Mouse (Mus musculus) embryonic facial prominence, embryonic 13.5 days (tissue): Measurements from ENCODE around the gene Prmt1. TPM values are rescaled to one million over a fixed set of nuclear protein-coding genes. Genes with fewer than 3 reads are reported as not detected.
A peak's percentile ranks its signal among the peaks of the same experiment; 100 is the strongest.

Experiments used
- ATAC-seq: fragments of 200-750 bp; cut with Nextera tagmentation; 2 replicates; pipeline ENCODE4 v1.8.0; 2017; ENCODE audit warnings: low read depth; ENCODE audit not compliant: insufficient number of reproducible peaks, insufficient read depth, low FRiP score, low TSS enrichment
- H3K27ac ChIP-seq: fragments of 300-500 bp; sonication (generic); 2 replicates; pipeline ENCODE4 v1.5.1; 2015; ENCODE audit warnings: moderate library complexity, mild to moderate bottlenecking, inconsistent platforms
- H3K27me3 ChIP-seq: fragments of 300-500 bp; sonication (generic); 2 replicates; pipeline ENCODE4 v1.6.1; 2015; ENCODE audit warnings: mild to moderate bottlenecking, inconsistent platforms
- H3K36me3 ChIP-seq: fragments of 300-500 bp; sonication (generic); 2 replicates; pipeline ENCODE4 v1.6.1; 2015; ENCODE audit warnings: mild to moderate bottlenecking, inconsistent platforms
- H3K4me1 ChIP-seq: fragments of 300-500 bp; sonication (generic); 2 replicates; pipeline ENCODE4 v1.6.1; 2015; ENCODE audit warnings: inconsistent platforms
- H3K4me2 ChIP-seq: fragments of 300-500 bp; sonication (generic); 2 replicates; pipeline ENCODE4 v1.6.1; 2015; ENCODE audit warnings: moderate library complexity, mild to moderate bottlenecking, inconsistent platforms
- H3K4me3 ChIP-seq: fragments of 300-500 bp; sonication (generic); 2 replicates; pipeline ENCODE4 v1.5.1; 2015; ENCODE audit warnings: mild to moderate bottlenecking, inconsistent platforms
- H3K9ac ChIP-seq: fragments of 300-500 bp; sonication (generic); 2 replicates; pipeline ENCODE4 v1.6.1; 2015; ENCODE audit warnings: mild to moderate bottlenecking, inconsistent platforms
- H3K9me3 ChIP-seq: fragments of 300-500 bp; sonication (generic); 2 replicates; pipeline ENCODE4 v1.6.1; 2016; ENCODE audit warnings: inconsistent platforms
- WGBS: fragments of 180-500 bp; shearing (Covaris S2); methylation state at CpG from one replicate; pipeline ENCODE4 v1.1.7; 2015; ENCODE audit warnings: mixed read lengths; 5-methylcytosine and 5-hydroxymethylcytosine counted together
- polyA plus RNA-seq: library from polyadenylated mRNA; unstranded; fragments of >200 nt; fragmentation: Nextera tagmentation; extraction: Ambion mirVana; gene quantifications from 2 replicates; pipeline ENCODE4 v1.2.1, GENCODE M21; 2015

Prmt1 gene
- polyA plus RNA-seq, 1 experiment from 2014 or later = 684 TPM

DNA sequence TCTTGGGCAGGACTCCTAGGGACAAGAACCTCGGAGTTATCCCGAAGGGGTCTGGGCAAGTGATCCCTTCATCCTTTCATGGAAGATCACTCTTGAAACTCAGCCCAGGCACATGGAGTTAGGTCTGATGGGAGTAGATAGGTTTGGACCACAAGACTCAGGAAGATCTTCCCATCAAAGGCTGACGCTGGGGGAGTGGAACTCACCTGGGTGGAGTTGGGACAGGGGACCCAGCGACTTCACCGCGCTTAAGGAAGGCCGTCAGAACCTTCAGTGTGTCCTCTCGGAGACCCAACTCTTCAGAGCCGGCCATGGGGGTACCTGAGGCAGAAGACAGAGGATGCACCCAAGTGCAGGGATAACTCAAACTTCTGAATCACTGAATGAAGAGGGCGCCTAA, 10.3 kb upstream of the Prmt1 start:
- H3K36me3 ChIP-seq = peaks cover 66% of the 10 kb centered on the region
- H3K9me3 ChIP-seq = no peaks in the 10 kb centered on the region
- H3K27me3 ChIP-seq = no peaks in the 10 kb centered on the region
- no peak for ATAC-seq
- WGBS = 15% methylated on average over 10 of the region's 10 CpGs
- peak overlapping the region; percentile 95 for H3K4me2 ChIP-seq
- H3K27ac ChIP-seq = peak overlapping the region; percentile 89
- H3K4me1 ChIP-seq = peaks cover 27% of the 10 kb centered on the region
- peak overlapping the region; percentile 73 for H3K4me3 ChIP-seq
- peak overlapping the region; percentile 92 for H3K9ac ChIP-seq

- under 1% methylated on average over 29 of the region's 29 CpGs for WGBS
- H3K9ac ChIP-seq = peak overlapping the region; percentile 89
- peaks cover 33% of the 10 kb centered on the region for H3K4me1 ChIP-seq
- H3K27me3 ChIP-seq = no peaks in the 10 kb centered on the region
- peak overlapping the region; percentile 97 for H3K4me3 ChIP-seq
- peak overlapping the region; percentile 96 for H3K27ac ChIP-seq
- peak overlapping the region; percentile 67 for H3K4me2 ChIP-seq
- ATAC-seq = no peak
- peaks cover 41% of the 10 kb centered on the region for H3K36me3 ChIP-seq
- H3K9me3 ChIP-seq = no peaks in the 10 kb centered on the region
These were observed 731 bp upstream of the Prmt1 start for GRCm38 (mm10) chr7:44986879-44987718.

GRCm38 (mm10) chr7:44985595-44986191, 675 bp downstream of the Prmt1 start:
- no peaks in the 10 kb centered on the region for H3K27me3 ChIP-seq
- peak overlapping the region; percentile 67 for H3K4me2 ChIP-seq
- peak overlapping the region; percentile 97 for H3K4me3 ChIP-seq
- peak; percentile 5; the same call in 1 of the 2 replicates for ATAC-seq
- H3K4me1 ChIP-seq = peaks cover 33% of the 10 kb centered on the region
- H3K27ac ChIP-seq = peak overlapping the region; percentile 95
- peak overlapping the region; percentile 99 for H3K9ac ChIP-seq
- H3K9me3 ChIP-seq = no peaks in the 10 kb centered on the region
- H3K36me3 ChIP-seq = peaks cover 43% of the 10 kb centered on the region
- under 1% methylated on average over 44 of the region's 45 CpGs for WGBS

GRCm38 (mm10) chr7:44984833-44985164, 1.6 kb downstream of the Prmt1 start:
- Histone ChIP-seq H3K4me3 (peak overlapping the region; percentile 97), H3K4me1 (peaks cover 33% of the 10 kb centered on the region), H3K27ac (no peak overlapping the region), H3K27me3 (no peaks in the 10 kb centered on the region), H3K9me3 (no peaks in the 10 kb centered on the region), H3K36me3 (peaks cover 43% of the 10 kb centered on the region), H3K9ac (peak overlapping the region; percentile 99; the same call in 1 of the 2 replicates), H3K4me2 (peak overlapping the region; percentile 67)
- no peak for ATAC-seq
- 39% methylated on average over 3 of the region's 3 CpGs for WGBS

DNA sequence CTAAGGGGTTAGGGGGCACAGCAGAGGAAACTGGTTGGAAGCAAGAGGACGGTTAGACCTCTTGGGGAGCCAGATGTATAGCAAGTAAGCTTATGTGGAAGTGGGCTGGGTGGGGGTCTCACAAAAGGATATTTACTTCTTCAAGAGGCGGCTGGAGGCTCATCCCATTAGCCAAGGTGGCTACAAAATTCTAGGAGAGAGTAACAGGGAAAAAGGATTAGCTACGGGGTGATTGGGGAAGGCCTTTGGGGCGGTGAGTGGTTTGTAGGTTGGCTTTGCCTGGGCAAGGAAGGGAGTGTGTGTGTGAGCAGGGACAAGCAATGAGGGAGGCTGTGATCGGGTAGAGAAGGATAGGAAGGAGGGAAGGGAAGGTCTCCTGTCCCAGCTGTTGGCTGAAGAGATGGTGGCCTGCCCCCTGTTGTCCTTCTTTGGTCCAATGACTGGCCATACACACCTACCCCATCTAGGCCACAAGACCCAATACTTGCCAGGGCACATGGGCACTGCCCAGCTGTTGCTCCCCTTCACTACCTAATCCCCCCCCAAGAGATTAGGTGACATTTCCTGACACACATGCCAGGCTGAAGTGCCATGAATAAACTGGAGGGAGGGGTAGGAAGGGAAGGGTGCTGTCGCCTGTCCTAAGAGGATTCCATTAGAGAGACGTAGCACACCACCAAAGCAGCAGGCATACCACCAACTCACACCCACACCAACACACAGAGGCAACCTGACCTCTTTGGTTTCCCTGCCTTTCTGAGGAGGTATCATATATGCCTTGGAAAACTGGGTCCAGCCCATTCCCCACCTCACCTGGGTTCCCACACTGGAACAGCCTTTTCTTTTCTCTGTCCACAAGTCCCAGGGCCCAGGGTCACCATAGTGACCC, 2.2 kb downstream of the Prmt1 start:
- peaks cover 33% of the 10 kb centered on the region for H3K4me1 ChIP-seq
- no peak for ATAC-seq
- no peaks in the 10 kb centered on the region for H3K9me3 ChIP-seq
- WGBS = 67% methylated on average over 7 of the region's 7 CpGs
- peaks cover 43% of the 10 kb centered on the region for H3K36me3 ChIP-seq
- H3K9ac ChIP-seq = peak overlapping the region; percentile 99
- peak overlapping the region; percentile 67 for H3K4me2 ChIP-seq
- H3K27ac ChIP-seq = 0 out of 2 replicates have a peak overlapping the region, but pooled peaks have one; percentile 11
- H3K27me3 ChIP-seq = no peaks in the 10 kb centered on the region
- peak overlapping the region; percentile 97 for H3K4me3 ChIP-seq

- 34% methylated on average over 6 of the region's 6 CpGs for WGBS
- H3K4me2 ChIP-seq = no peak overlapping the region
- H3K9ac ChIP-seq = no peak overlapping the region
- peak overlapping the region; percentile 10; the same call in 1 of the 2 replicates for H3K4me3 ChIP-seq
- no peak overlapping the region for H3K27ac ChIP-seq
- no peaks in the 10 kb centered on the region for H3K9me3 ChIP-seq
- ATAC-seq = no peak
- peaks cover 27% of the 10 kb centered on the region for H3K4me1 ChIP-seq
- H3K36me3 ChIP-seq = peaks cover 52% of the 10 kb centered on the region
- no peaks in the 10 kb centered on the region for H3K27me3 ChIP-seq
These were observed 3.3 kb downstream of the Prmt1 start for GRCm38 (mm10) chr7:44983085-44983484.

GRCm38 (mm10) chr7:44981539-44981938, 4.8 kb downstream of the Prmt1 start:
- peaks cover 22% of the 10 kb centered on the region for H3K4me1 ChIP-seq
- no peak overlapping the region for H3K9ac ChIP-seq
- H3K27ac ChIP-seq = no peak overlapping the region
- 95% methylated on average over 8 of the region's 8 CpGs for WGBS
- H3K27me3 ChIP-seq = no peaks in the 10 kb centered on the region
- peaks cover 68% of the 10 kb centered on the region for H3K36me3 ChIP-seq
- H3K9me3 ChIP-seq = no peaks in the 10 kb centered on the region
- H3K4me3 ChIP-seq = no peak overlapping the region
- no peak overlapping the region for H3K4me2 ChIP-seq
- no peak for ATAC-seq

- no peak overlapping the region for H3K9ac ChIP-seq
- no peak for ATAC-seq
- no peak overlapping the region for H3K4me3 ChIP-seq
- 90% methylated on average over 3 of the region's 3 CpGs for WGBS
- peaks cover 77% of the 10 kb centered on the region for H3K36me3 ChIP-seq
- H3K4me1 ChIP-seq = peaks cover 18% of the 10 kb centered on the region
- H3K4me2 ChIP-seq = no peak overlapping the region
- H3K27ac ChIP-seq = no peak overlapping the region
- no peaks in the 10 kb centered on the region for H3K9me3 ChIP-seq
- H3K27me3 ChIP-seq = no peaks in the 10 kb centered on the region
These were observed 8.1 kb downstream of the Prmt1 start for GRCm38 (mm10) chr7:44978300-44978699.

- peak overlapping the region; percentile 69 for H3K27ac ChIP-seq
These were observed 11.3 kb downstream of the Prmt1 start for GRCm38 (mm10) chr7:44975117-44975419.

DNA sequence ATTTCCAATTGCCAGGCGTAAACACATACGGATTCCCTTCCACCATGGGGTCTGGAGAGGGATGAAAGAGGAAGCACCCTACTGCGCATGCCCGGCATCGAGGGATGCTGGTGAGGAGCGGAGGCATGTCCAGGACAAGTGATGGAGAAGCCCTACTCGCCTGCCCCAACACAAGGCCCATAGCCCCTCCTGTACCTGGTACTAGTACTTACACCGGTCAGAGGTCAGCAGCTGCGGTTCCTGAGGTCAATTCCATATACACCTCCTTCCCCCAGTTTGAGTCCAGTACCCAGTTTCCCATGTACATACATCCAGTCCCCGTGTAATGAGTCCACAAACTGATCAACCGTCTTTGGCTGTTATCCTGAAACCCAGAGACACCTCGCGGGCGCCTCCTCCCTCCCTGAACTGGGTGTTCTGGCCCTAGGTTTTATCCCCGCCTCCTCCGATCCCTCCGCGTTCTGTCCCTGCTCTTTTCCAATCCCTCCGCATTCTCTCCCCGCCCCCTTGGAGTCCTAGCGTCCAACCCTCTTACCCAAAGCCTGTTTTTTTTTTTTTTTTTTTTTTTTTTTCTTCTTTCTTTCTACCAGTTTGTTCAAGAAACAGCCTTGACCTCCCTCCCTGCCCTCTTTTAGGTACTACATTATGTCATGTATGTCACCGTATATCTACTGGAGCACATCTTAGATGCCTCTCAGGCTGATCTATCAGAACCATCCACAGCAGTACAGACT, 11.8 kb downstream of the Prmt1 start, which contains the start of gene Cpt1c:
Gene Cpt1c, minus strand, starts transcription at position 469 of the 734 bp plus-strand sequence.
- Histone ChIP-seq H3K4me2 (peak within 1 kb of the TSS; percentile 79), H3K36me3 (peaks cover 44% of the 10 kb centered on the region), H3K27ac (peak within 1 kb of the TSS; percentile 92), H3K9ac (peak within 1 kb of the TSS; percentile 77), H3K9me3 (no peaks in the 10 kb centered on the region), H3K4me1 (peaks cover 35% of the 10 kb centered on the region), H3K27me3 (no peaks in the 10 kb centered on the region), H3K4me3 (peak within 1 kb of the TSS; percentile 60)
- 1% methylated on average over 22 of the region's 22 CpGs for WGBS
- ATAC-seq = no peak

More at GRCm38 (mm10) chr7:44975117-44975419, 11.3 kb downstream of the Prmt1 start:
- Histone ChIP-seq H3K9ac (peak overlapping the region; percentile 32; the same call in 1 of the 2 replicates), H3K27me3 (no peaks in the 10 kb centered on the region), H3K4me1 (peaks cover 32% of the 10 kb centered on the region), H3K4me3 (peak overlapping the region; percentile 60), H3K36me3 (peaks cover 50% of the 10 kb centered on the region), H3K9me3 (no peaks in the 10 kb centered on the region), H3K4me2 (peak overlapping the region; percentile 79)
- no peak for ATAC-seq
- 19% methylated on average over 6 of the region's 6 CpGs for WGBS
